Mouse (Mus musculus): ENCODE measurements around the gene Syne1.

- TF ChIP-seq CTCF (IDR thresholded peaks at IDR 0.05; ENCODE audit: insufficient read depth, low read depth, low read length) (no peak), POLR2A (IDR thresholded peaks at IDR 0.05; ENCODE audit: insufficient read depth, low read depth, low read length) (no peak)
These were observed 539.3 kb downstream of the Syne1 start for GRCm38 (mm10) chr10:5012004-5012403.
